Mouse (Mus musculus): ENCODE measurements around the gene Ppp1r3e.

The Ppp1r3e gene

DNA sequence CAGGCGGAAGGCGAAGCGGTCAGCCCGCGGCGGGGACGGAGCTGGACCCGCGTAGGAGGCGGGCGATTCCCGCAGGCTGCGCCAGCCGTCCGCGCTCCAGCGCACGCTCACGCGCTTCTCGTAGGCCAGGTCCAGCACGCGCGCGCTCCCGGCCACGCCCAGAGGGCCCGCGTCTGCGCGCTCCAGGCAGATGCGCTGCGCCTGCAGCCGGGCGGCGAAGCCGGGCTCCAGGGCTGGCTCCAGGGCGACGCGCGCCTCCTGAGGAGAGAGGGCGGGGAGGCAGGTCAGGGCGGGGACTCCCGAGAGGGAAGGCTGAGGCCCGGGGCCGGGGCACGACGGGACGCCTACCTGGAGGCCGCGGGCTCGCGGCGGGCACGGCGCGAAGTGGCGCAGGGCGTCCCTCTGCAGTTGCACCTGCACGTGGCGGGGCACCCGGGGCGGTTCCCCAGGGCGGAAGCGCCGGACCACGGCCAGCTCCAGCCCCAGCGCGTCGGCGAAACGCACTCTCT, 757 bp downstream of the Ppp1r3e start:
- DNase-seq, result peak; percentile 92

DNA sequence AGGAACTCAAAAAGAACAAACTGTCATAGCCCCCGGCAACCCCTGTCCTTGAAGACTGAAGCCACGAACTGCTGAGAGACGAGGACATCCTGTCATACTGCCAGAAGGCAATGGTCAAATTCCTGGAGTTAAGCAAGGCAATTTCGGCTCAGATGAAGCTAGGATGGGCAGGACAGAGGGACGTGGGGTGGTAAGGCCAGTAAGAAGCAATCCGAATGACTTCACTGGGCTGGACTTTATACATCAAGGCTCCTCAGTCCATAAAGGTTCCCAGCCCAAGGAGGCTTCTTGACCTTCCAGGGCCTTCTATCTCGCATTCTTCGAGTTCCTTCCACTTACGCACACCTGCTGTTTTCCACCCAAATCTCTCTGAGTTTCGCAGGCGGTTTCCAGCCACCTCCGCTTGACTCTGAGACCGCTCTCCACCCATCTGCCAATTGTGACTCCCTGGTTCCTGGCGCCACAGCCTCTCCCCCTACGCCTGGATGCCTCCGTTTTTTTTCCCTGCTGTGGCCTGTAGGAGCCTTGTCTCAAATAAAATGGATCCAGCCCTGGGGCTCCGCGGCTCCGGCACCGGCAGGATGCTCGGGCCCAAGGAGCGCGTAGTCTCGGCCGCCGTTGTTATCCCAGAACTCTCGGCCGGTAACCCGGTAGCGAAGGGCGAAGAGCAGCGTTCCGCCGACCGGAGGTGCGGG, 1.4 kb downstream of the Ppp1r3e start:
- no peak for DNase-seq

DNA sequence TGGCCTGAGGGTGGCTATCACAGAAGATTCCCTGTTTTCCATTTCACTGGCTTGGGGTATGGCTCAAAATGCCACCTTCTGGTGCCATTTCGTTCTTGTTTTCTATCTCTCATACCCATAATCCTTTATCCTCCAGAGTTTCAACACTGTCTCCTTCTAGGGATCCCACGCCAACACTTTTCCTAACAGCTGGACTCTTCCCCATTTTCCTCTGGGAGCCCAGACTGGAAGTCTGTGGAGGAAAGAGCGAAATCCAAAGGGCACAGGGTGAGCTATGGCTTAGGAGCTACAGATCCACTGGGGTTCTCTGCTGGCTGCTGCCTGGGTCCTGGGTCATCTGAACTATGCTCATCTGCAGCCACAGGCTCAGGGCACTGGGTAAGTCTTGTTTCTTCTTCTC, 3.2 kb downstream of the Ppp1r3e start:
- no peak for DNase-seq

DNA sequence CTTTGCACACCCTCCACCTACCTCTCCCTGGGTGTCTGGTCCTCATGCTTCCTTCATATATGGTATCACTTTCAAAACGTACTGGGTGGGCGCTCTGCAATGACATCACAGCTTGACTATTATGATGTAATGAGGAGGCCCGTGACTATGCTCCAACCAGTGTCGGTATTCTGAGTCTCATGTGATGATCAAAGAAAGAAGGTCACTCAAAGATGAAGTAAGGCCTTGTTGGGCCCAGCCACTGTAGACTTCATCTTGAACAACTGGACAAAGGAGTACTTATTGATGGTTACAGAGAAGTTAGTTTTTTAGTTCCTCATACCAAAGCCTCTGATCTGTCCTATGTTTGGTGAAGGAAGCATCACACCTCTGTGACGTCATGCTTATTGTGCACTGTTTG, 6.5 kb downstream of the Ppp1r3e start, which contains the start of gene Homez:
Gene Homez (minus strand): TSS at position 101 of the 400 bp plus-strand sequence.
- no peak for DNase-seq

DNA sequence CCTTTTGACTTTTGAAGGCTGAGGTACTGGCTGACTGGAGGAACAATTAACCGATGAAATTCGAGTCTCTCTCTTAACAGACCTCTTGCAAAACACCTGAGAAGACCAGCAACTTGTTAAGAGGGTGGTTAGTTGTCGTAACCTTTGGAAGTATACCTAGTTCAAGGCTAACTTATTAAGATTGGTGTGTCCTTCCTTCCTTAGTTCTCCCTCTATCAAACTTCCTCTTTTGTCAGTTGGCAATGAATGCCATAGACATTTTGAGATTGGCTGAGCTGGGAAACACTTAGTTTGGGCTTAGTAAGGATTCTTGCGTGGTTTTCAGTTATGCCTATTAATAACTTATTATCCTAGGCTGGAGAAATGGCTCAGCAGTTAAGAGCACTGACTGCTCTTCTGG, 9.3 kb downstream of the Ppp1r3e start:
- DNase-seq, result no peak

DNA sequence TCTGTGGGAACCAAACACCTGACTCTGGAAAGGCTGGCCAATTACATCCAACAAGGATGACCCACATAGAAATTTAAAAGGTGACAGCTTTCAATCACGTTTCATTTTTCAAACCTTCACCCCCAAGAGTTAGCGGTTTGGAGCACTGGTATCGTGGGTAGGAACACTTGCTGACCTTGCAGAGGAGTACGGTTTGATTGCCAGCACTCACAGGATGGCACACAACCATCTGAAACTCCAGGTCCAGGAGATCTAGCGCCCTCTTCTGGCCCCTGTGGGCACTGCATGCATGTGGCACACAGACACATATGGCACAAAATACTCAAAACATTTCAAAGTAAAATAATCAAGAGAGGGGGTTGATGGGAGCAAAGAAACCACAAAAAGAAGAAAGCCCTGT, 10.4 kb downstream of the Ppp1r3e start:
- DNase-seq, result no peak

DNA sequence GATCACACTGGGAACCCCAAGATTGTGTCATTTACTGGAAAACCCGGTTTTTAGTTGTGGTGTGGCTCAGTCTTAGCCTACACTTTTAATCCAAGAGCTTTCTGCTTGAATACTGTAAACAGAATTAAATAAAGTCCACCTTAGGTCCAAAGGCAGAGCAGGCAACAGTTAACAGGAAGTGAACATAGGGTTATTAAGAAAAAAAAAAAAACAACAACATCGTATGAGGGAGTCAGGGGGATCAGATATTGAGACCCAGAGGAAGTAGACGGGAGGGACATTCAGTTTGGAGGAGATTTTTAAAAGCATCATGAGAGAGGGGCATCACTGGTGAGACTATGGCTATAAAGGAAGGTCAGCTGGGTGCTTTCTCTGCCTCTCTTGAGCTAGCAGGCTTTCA, 11.1 kb downstream of the Ppp1r3e start:
- no peak for DNase-seq

DNA sequence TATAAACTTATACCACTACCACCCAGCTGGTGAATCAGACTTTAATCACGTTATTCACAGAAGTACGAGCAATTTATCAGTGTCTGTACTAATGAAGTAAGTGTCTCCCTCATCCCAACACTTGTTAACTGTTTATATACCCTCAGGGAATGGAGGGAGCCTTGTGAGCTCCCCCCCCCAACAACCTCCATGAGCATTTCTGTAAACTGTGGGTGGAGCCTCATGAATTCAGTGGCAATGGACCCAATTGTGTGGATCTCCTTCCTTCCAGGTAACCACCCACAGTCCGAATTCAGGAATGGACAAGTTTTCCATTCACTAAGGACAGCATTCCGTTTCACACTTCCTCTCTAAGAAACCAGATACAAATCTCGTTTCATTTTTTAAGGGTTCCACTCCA, 11.7 kb downstream of the Ppp1r3e start:
- DNase-seq, result no peak

DNA sequence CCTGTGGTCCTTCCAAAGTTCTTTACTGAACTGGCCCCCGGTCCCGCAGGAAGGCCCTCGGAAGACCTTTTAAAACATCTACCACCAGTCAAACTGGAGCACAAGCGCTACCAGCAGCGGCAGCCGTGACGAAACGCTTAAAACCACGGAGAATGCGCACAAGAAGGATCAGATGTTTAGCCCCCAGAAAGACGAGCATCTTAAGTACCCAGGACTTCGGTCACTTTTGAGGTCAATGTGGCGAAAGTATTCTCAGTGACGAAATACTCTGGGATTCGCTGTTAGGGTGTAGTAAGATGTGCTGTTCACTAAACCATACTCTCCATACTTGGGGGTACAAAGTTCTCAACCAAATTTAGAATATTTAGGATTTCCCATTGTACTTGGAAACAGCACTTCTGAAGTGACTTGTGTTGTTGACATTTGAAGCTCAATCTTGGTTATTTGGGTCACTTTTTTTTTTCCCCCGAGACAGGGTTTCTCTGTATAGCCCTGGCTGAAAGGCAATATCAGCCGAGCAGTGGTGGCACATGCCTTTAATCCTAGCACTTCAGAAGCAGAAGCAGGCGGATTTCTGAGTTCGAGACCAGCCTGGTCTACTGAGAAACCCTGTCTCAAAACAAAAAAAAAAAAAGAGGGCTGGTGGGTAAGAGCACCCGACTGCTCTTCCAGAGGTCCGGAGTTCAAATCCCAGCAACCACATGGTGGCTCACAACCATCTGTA, 12.9 kb downstream of the Ppp1r3e start:
- no peak for DNase-seq

DNA sequence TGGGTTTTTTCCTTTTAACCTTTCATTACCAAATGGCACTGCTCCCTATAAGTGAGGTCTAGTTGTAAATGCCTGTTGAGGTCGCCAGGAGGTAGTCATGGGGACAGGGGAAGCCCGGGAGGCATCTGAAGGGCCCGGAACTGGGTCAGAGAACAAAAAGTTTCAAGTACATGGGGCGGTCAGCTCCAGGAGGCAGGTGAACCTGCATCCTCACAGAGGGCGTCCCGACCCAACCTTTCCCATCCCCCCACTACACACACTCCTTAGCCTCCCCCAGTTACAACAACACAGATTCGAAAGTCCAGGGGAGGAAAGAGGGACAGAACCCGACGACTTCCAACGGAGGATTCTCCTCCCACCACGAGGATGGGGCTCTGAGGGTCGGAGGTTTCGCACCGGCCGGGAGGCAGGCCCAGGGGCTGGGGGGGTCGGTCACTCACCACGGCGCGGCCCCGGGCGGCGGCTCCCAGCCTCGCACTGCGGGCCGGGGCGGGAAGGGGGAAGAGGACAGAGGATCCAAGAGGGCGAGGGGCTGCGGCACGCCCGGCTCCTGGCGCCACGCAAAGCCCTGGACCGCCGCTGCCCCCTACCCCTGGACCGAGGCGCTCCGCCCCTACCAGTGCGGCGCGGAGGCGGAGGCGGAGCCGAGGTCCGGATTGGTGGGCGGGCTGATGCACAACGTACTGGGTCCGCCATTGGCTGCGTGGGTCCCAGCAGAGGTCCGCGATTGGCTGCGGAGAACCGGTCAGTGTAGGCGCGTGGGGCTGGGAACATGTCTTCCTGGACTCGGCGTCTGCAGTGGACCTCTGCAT, 13.6 kb downstream of the Ppp1r3e start:
- peak; percentile 89 for DNase-seq

DNA sequence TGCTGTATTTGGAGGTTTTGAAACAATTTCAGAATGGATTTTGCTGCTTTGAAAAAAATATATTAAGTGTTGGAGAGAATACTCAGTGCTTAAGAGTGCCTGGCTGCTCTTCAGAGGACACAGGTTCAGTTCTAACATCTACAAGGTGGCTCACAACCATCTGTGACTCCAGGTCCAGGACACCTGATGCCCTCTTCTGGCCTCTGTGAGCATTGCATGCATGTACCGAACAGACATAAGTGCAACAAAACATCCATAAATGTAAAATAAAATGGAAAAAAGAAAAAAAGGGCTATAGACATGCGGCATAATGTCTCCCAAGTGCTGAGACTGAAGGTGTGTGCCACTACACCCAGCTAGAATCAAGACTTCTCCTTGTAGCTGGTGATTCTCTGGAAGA, 16.8 kb downstream of the Ppp1r3e start:
- peak; percentile 71 for DNase-seq

DNA sequence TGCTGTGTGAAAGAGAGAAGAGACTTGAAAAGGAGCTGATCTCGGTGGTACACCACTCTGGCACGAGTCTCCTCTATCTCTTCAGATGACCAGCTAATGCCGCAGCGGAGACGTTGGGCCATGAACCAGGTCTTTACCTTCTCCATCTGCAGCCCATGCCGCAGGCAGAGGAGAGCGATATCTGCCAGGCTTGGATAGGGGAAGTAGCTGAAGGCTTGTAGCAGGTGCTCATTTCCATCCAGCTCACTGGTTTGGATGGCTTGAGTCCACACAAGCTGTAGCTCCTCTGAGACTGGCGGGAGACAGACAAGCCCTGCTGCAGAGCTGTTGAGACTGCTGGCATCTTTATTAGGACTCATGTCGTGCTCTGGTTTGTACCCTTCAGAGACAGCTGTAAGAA, 19.5 kb downstream of the Ppp1r3e start:
- DNase-seq, result peak; percentile 57

DNA sequence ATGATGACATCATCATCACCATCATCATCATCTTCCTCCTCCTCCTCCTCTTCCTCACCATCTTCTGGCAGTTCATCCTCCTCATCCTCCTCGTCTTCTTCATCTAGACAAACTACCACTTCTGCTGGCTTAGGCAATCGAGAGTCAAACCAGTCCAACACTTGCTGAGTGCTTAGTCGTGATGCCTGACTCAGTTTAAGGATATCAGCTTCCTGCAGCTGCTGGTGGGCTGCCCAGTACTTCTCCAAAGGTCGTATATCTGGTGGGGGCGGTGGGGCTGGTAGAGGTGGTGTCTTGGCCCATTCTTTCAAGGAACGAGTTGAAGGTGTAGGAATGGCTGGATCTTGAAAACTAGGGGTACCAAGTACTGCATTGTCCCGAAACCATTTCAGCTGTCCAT, 20.6 kb downstream of the Ppp1r3e start:
- no peak for DNase-seq

DNA sequence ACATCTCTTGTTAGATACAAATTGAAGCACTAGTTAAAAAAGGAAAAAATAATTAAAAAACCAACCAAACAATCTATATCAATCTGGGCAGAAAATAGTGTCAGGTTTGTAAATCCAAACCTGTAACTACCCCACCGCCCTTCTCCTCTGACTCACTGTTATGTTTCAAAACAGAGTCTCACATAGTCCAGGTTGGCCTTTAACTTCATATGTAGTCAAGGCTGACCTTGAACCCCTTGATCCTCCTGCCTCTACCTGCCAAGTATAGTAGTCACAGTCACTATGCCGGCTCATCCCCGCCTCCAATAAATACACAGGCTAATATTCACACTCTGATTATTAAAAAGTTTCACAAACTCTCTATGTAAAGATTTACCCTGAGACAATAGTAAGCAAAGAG, 21.6 kb downstream of the Ppp1r3e start:
- no peak for DNase-seq

DNA sequence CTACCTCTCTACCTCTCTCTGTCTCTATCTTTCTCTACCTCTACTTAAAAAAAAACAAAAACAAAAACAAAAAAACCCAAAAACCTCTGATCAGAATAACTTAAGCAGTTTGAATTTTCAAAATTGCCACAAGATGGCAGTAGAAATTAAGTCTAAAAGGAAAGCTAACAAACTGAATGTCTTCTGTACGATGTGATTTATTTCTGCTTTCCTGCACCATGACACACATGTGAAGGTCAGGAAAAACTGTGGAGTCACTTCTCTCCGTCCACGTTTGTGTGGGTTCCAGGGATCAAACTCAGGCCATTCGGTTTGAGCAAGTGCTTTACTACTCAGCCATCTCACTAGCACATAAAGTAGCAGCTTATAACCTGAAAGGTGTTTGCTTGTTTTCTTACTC, 33.9 kb downstream of the Ppp1r3e start:
- no peak for DNase-seq

DNA sequence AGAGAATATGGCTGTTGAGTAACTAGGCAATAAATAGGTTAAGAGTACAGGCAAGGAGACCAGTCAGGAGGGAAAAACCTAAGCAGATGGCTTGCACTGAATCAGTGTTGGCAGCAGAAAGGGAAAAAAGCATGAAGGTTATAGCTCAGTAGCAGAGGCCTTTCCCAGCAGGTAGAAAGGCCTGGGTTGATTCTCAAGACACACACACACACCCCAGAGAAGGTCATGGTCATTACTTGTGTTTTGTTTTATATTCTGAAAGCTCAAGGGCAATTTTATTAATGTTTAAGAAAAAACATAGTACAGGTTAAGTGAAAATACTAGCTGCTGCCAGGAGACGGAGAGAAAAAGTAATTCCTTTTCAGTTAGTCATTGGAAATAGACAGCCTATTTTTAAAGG, 53.6 kb downstream of the Ppp1r3e start:
- DNase-seq, result peak; percentile 13

All from cerebellum, adult 8-10 months (tissue).